Mouse (Mus musculus): ENCODE measurements at regions not wholly inside any gene's neighbourhood (a gene's known extent, or its start where the extent isn't known, plus 50 kb on each side); places are given as distances from the start of the nearest gene placed in this dataset.
A peak's percentile ranks its signal among the peaks of the same experiment; 100 is the strongest.

DNA sequence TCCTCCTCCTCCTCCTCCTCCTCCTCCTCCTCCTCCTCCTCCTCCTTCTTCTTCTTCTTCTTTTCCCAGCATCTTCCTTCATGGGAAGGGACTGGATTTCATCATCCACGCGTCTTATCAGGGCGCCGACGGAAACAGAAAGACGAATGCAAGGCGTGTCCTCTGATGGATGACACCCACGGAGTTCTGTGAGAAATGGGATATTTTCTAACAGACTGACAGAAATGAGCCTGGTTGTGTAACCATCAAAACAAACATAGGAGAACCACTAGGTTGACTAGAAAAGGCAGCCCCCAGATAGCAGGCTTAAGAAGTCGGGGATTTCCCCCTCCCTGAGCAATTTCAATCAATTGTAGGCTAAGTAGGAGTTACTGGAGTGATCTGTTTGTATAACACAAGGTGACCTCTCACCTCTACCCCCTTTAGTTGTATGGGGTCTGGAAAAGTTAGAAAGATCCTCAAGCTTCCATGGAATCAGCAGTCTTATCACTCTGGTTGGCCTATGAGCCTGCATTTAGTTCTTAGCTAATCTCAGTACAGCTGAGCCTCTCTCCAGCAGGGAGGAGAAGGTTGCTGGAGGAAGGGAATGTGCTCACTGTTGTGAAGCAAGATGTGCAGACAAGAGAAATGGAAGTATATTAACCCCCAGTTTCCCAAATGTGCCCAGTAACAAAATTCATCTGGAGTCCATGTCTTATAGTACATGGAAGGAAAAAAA, 260.0 kb upstream of the Lyplal1 start:
- DNase-seq (ENCODE audit: low spot score) = no peak

DNA sequence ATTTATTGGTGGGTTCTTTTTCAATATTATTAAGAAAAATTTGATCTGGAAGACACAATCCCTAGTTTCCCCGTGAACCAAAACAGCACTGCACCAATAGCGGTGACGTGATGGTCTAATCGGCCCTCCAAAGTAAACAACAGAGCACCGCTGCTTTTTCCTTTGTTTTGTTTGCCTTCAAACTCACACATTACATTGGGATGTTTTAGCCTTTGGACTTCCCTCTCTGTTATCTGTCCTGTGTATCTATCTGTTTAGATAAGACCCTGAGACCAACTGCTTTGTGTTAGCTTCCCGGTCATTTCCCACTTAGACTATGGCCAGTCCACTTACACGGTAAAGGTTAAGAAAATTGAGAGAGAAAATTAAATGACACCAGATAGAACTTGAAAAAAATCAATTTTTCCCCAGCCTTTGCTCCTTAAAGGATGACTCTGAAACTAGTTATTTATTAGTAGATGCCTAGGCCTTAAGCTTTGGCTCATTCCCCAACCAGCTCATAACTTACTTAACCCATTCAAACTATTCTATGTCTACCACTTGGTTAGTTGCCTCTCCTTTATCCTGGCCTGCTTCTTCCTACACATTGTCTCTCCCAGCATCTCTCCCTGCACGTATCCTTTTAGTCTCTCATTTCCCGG, 257.0 kb upstream of the Lyplal1 start:
- DNase-seq (ENCODE audit: low spot score) = no peak

DNA sequence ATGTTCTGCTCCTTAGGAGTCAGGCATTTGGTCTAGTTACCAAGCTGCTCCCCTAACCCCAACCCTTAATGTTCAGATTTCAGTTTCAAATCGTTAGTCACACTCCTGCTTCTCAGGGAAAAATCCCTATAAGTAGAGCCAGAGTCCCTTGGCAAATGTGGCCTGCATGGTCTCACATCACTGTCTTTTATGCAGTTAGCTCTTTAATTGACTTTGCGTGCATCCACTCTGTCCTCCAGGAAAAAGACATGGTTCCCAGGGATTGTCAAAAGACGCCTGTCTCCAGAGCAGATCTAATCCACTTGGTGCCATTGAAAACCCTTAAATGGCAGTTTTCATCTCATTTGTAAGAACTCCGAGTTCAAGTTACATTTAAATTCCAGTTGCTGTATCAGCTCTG, 256.3 kb upstream of the Lyplal1 start:
- DNase-seq (ENCODE audit: low spot score) = no peak

DNA sequence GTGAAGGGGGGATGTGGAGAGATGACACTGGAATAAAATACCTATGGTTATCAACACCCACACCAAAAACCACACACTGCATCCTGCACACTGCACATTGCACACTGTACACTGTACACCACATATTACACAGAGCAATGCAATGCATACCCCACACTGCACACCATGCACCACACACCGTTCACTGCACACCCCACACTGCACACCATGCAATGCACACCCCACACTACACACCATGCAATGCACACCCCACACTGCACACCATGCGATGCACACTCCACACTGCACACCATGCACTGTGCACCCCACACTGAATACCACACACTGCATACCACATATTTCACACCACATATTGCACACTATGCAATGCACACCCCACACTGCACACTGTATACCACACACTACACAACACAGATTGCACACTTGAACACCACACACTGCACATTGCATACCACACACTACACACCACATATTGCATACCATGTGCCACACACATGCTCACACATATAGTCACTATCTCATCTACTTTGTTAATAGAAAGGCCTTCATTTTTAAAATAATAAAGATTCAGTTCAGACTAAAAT, 255.8 kb upstream of the Lyplal1 start:
- no peak for DNase-seq (ENCODE audit: low spot score)

DNA sequence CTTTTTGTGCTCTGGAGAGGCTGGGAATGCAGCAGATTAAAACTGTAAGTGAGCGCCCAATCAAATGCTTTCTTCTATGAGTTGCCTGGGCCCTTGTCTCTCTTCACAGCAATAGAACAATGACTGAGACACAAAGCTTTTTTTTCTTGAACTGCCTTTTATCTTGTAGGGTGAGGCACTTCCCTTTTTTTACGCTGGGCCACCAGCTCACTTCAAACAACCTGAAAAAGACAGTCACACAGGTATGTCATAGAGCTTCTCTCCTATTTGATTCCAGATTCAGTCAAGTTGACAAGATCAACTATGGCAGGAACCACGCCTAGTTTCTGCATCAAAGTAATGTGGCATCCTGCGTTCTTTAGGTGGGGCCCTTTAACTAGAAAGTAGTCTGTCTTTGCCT, 246.2 kb upstream of the Lyplal1 start:
- no peak for DNase-seq (ENCODE audit: low spot score)

DNA sequence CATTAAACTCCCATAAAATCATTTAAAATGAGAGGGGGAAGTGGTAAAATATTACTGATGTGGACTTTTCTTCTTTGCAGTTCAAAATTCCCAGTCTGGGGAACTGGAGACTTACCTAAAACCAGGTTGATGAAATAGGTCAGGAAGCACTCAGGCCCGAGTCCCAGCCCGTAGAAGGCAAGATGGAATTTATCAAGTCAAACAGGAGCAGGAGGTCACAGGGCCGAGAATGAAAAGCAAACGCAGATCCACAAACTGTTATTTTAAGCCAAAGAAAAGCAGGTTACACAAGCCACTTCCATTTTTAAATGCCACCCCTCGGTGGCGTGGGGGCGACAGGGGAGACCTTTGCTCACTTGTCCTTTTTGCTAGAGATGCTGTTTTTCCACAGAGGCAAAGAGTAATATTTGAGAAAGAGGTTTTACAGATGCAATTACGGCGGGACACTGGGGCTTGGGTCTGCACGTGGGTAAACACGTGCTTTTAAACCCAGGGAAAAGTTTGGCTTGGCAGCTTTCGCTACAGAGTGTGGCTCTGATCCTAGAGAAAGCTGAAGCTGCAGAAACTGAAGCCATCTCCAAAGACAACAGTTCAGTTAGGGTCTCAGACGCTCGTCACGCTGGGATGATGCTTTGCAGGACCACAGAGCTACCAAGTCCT, 241.0 kb upstream of the Lyplal1 start:
- DNase-seq (ENCODE audit: low spot score) = peak; percentile 50

DNA sequence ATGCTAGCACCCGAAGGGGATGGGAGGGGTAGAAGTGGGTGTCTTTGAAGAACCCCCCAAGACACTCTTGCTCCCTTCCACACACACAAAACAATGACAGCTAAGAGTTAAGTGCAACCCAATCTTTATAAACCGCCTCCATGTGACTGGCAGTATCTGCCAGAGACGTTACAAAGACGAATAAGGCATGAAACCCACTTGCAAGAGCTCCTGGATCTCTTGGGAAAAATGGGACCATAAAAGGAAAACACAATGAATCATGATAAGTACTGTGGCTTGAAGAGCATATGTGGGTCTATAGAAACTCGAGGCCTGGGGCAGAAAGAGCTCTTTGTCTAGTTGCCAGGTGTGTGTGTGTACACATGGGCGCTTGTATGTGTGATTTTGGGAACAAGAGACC, 237.6 kb upstream of the Lyplal1 start:
- DNase-seq (ENCODE audit: low spot score) = no peak

DNA sequence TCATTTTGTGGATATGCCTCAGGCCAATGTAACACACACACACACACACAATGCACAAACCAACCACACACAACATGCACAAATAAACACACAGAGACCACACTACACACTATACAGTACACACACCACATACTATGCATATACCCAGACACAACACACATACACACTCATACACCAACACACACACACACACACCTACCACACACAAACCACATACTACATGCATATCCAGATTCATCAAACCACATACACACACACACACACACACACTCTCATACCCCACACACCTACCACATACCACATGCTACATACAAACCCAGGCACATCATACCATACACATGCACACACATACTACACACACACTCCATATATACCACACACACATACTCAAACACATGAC, 237.0 kb upstream of the Lyplal1 start:
- no peak for DNase-seq (ENCODE audit: low spot score)

DNA sequence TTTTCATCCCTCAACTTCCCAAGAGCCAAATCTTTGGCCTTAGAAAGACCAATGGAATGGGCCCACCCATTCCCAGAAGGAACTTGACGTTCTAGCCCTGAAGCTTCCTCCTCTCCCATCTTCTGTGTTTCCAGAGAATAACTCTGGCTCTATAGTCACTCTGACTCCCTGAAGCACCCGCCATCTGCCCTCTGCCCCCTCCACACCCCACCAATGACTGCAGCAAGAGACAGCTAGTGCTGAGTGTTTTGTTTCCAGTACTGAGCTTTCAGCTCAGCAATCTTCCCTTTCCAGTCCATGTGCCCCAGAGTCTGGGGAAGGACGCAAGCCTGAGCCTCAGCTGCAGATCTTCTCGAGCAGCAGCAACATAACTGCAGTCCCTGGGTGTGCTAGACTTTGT, 233.3 kb upstream of the Lyplal1 start:
- no peak for DNase-seq (ENCODE audit: low spot score)

DNA sequence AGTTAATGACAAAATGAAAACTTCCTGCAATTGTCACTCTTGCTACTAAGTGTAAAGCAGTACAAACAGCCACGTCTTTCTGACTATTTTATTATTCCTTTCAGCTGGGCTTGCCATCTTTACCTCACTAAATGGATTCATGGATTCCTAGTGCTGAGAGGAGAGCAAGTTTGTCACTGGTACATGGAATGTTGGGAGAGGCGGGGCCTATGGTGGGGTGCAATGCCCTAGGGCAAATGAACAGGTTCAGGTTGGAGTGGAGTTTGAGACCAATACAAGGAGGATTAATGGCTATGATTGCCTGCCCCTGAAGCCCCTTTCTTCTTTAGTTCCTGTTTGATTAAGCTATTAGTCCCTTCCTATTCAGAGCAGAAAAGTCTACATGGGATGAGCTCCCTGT, 232.9 kb upstream of the Lyplal1 start:
- no peak for DNase-seq (ENCODE audit: low spot score)

DNA sequence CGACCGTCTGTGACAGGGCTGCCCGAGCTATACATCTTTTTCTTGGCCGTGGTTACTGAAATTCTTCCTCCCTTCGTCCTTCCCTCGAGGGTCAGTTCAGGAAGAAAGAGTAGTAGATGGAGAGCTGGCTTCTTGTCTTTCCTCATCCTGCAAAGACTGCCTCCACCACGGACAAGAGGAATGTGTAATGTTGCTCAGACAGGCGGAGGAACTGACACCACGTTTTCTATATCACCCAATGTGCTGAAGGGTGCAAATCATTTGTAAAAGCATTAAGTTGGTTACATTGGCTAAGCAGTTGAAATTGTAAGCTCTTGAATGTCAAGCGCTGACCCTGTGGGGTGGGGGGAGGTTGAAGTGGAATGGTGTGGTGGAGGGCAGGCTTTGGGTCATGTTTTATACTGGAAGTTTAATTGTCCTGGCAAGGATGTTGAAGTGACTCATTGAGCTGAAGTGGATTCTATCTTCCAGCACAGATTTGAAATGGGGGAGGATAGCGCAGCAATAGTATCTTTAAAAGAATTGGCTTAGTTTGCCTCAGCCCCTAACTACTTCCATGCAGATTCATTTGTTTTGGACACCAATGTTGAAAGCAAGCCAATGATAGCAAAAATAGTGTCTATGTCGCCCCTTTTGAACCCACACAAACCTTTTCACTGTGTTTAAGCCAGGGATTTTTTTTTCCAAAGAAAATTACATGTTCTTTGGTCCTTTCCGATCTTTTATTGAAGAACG, 230.5 kb upstream of the Lyplal1 start:
- DNase-seq (ENCODE audit: low spot score) = no peak

DNA sequence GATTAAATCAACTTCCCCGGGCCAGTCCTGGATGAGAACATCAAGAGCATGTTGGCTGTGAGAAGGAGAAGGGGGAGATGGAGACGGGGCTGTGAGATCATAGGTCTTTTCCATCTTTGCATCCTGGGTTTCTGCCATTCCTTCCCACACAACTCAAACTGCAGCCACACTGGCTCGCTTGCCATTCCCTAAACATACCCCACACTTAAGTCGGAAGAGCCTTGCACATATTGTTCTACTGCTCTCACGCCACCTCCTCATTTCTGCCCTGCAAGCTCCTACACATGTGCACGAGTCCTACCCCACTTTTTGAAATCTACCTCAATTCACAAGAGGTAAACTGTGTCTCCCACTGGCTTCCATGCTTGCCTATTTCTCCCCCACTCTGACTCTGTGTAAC, 228.3 kb upstream of the Lyplal1 start:
- no peak for DNase-seq (ENCODE audit: low spot score)

DNA sequence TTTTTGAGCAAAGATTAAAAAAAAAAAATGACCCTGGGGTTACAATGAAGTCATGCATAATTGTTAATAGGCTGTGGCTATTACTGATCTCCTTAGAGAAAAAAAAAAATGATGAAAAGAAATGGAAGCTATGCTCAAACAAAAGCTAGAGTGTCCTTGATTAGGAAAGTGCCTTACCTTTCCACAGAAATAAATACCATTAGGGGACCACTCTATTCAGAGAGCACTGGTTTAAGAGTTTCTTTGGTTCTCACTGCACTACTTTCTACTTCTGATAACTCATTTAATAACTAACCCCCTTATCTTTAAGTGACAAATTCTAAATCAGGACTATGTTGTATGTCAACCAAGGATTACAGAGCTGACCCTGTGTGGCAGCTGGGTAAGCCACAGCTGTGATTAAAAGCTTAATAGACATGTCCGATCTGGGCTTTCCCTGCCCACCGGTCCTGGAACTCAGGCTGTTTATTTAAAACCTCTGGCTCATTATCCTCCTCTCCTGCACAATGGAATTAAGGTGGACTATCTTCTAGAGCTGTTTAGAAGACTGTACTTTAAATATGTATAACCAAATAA, 225.9 kb upstream of the Lyplal1 start:
- no peak for DNase-seq (ENCODE audit: low spot score)

DNA sequence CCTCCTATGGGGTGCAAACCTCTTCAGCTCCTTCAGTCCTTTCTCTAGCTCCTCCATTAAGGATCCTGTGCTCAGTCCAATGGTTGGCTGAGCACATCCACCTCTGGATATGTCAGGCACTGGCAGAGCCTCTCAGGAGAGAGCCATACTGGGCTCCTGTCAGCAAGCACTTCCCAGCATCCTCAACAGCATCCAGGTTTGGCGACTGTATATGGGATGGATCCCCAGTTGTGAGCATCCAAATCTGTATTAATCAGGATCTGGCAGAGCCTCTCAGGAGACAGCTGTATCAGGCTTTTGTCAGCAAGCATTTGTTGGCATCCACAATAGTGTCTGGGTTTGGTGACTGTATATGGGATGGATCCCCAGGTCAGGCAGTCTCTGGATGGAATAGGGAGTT, 225.3 kb upstream of the Lyplal1 start:
- DNase-seq (ENCODE audit: low spot score) = no peak

DNA sequence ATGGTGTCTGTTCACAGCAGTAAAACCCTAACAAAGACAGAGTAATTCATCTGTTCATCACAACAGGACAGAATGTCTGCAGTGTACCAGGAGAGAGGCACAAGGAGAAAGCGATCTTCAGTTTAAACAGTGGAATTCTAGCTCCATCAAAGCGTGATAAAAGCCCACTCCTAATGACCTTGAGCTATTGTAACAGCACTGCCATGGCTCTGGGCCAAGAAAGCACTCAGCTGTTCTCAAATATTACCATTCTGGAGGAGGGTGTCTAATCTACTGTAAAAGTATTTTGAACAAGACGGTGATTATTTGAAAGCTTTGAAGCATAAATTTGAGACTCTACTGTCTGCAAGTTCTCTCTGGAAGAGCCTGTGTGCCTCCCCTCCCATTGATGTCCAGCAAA, 224.8 kb upstream of the Lyplal1 start:
- no peak for DNase-seq (ENCODE audit: low spot score)

DNA sequence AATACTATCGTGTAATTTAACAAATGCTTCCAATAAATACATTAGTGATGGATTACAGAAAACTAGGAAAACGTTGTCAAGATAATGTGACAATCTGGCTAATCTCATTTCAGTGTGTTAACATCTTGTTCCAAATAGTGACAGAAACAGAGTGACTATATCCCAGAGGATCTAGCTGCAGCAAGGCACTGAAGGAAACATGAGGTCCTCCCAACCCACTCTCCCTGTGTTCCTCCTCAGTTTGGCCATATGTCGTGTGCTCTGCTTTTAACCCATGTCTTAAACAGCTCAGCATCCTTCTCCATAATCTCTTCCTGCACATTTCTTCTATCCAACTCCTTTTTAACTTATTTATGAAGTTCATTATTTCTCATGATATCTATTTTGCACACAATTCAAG, 223.6 kb upstream of the Lyplal1 start:
- DNase-seq (ENCODE audit: low spot score) = no peak

DNA sequence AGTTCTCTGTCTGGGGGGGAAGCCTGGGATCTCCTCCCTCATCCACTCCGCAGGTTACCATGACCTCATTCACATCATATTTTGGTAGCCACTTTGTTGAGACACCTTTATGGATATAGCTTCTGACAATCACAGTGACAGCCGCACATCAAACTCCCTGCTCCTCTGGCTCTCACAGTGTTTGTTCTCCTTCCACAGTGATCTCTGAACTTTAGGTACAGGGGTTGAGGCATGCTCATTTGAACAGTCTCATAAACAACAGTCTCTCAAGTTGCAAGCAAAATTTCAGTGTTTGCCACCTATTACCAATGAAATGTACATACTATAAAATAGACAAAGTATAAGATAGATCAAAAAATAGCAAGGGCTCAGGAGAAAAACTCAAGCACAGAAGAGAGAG, 200.2 kb upstream of the Lyplal1 start:
- no peak for DNase-seq (ENCODE audit: low spot score)

DNA sequence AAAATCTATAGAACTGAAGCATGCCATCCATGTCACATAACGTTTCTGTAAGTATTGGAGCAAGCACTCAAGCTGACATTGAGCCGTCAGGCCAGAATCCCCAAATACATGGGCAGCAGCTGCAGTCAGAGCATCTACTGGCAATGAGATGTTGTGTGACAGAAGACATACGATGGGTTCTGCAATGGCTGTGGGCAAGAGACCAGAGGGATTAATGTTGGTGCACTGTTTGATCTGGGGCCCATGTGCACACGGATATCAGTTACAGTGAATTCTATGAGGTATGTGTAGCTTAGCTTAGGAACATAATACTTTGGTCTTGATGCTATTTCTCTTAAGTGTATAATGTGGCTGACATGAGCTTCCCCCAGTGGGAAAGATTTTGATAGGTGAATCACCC, 197.1 kb upstream of the Lyplal1 start:
- DNase-seq (ENCODE audit: low spot score) = no peak

DNA sequence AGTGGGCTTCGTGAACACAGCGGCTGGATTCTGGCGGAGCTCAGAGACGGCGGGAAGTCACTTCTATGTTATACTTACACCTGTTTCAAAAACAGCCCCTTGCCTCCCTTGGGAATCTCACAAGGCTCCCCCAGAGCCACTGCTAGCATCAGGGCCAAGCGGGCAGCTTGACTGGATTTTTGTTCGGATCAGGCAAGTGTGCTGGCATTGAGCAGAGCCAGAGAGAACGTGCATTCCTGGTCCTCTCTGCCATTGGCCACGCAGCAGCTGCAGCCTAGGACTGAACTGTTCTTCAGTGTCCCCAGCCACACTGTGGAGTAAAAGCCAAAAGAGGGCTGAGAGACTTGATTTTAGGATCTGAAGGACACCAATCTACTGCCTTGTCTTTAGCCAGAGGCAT, 195.6 kb upstream of the Lyplal1 start:
- no peak for DNase-seq (ENCODE audit: low spot score)

DNA sequence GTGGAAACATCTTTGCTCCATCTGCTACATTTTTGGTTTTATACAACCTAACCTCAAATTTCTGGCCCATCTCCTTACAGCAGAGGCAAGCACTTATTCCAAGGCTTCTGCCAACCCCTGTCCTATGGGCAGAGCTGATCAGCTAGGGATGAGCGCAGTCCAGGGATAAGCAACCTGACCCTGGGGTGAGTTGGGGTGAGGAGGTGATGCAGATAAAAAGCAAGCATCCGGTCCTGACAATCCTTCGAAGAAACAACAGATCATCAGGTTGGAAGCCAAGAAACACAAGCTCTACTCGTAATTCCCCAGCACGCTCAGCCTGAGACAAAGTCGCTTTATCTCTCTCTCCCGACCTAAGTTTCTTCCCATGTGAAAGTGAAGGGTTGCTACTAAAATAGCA, 194.9 kb upstream of the Lyplal1 start:
- no peak for DNase-seq (ENCODE audit: low spot score)

DNA sequence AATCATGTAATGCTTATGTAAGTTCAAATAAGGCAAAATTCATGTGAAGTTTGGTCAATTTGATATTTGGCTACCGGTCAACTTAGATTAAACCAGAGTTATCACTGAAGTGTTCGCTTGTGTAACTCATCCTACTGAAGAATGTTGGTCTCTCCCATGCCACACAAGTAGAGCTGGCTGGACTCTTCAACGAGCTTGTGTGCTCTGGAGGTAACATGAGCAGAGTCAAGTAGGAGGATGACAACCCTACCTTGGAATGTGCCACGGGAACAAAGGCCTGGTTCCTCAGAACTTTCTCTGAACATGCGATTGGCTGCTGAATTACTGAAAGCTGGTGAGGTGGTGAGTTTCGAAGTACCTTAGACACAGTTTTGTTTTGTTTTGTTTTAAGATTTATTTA, 190.5 kb upstream of the Lyplal1 start:
- no peak for DNase-seq (ENCODE audit: low spot score)

DNA sequence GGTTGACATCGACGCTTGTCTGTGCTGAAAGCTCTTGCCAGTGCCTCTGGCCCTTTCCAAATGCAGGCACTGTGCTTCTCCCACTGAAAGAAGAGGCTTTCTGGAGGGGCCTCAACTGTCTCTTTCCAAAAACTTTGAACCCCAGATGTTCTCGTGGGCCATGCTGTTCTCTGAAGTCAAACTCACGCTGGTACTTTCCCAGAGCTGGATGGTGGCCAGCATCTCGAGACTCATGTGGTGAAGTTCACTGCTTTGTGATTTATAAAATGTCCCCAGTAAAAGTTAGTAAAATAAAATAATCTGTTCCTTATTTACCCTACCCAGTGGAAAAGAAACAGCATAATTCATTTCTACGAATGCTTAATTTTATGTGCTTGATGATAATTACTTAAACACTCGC, 180.4 kb upstream of the Lyplal1 start:
- no peak for DNase-seq (ENCODE audit: low spot score)
